Mouse (Mus musculus): ENCODE results near the gene Gm17374.
"Not testable (repeated sequence)": the region's sequence is repeated elsewhere in the genome, so short reads cannot be mapped to it uniquely, and the experiment has no call there.

Gm17374 gene

GRCm38 (mm10) chr2:140151743-140152142 lies at the start of gene Gm17374:
Gm17374 (plus strand) TSS chr2:140152043.
- not testable (repeated sequence) for H3K36me3 ChIP-seq (ENCODE audit: control insufficient read depth, insufficient read depth, low read length, poor library complexity, severe bottlenecking); DNase-seq (ENCODE audit: low read depth, low spot score); H3K27me3 ChIP-seq (ENCODE audit: control insufficient read depth, insufficient read depth, low read length, poor library complexity, severe bottlenecking)

DNA sequence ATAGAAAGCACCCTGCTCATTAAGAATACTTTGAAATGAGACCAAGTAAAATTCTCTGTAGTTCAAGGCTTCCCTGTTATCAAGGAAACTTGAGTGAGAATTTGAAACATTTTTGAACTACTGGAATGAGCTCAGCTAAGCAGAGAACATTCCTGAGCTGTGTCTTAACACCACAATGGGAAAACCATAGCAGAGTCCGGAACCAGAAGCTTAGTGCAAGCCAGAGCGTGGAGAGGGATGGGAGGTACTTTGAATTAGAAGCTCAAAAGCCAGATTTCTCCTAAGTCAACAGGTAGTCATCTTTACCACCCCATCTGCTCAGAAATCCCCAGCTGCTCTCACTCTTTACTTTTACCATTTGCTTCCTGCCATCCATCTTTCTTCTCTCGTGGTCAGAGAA lies 46.9 kb upstream of the Gm17374 start:
- DNase-seq (ENCODE audit: low read depth, low spot score), result no peak

GRCm38 (mm10) chr2:140107641-140108040 lies 44.2 kb upstream of the Gm17374 start:
- Histone ChIP-seq H3K36me3 (ENCODE audit: control insufficient read depth, insufficient read depth, low read length, poor library complexity, severe bottlenecking) (no peaks in the 10 kb centered on the region), H3K27me3 (ENCODE audit: control insufficient read depth, insufficient read depth, low read length, poor library complexity, severe bottlenecking) (no peaks in the 10 kb centered on the region)
- no peak for DNase-seq (ENCODE audit: low read depth, low spot score)

More for the DNA sequence above, 46.9 kb upstream of the Gm17374 start:
- H3K36me3 ChIP-seq (ENCODE audit: control insufficient read depth, insufficient read depth, low read length, poor library complexity, severe bottlenecking), result no peaks in the 10 kb centered on the region
- H3K27me3 ChIP-seq (ENCODE audit: control insufficient read depth, insufficient read depth, low read length, poor library complexity, severe bottlenecking), result no peaks in the 10 kb centered on the region

- no peak for DNase-seq (ENCODE audit: low read depth, low spot score)
- Histone ChIP-seq H3K36me3 (ENCODE audit: control insufficient read depth, insufficient read depth, low read length, poor library complexity, severe bottlenecking) (no peaks in the 10 kb centered on the region), H3K27me3 (ENCODE audit: control insufficient read depth, insufficient read depth, low read length, poor library complexity, severe bottlenecking) (no peaks in the 10 kb centered on the region)
Observed at GRCm38 (mm10) chr2:140108945-140109344, 42.9 kb upstream of the Gm17374 start.

DNA sequence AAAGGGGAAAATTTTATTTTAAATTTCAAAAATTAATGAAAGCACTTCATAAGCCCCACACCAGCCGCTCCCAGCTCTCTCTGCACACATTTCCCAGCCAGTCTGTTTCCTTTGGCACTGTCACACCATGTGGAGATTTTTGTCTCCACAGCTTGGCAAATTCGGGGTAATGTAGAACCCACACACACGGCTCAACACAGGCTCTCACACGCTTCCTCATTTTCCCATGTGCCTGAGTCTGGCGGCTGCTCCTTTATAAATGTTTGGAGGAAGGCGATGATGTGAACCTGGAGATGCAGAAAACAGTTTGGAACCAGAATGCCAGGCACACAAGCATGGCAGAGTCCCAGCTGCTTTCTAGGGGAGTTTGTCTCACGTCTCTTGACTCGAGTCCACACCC lies 38.0 kb upstream of the Gm17374 start:
- DNase-seq (ENCODE audit: low read depth, low spot score), result no peak
- no peaks in the 10 kb centered on the region for H3K36me3 ChIP-seq (ENCODE audit: control insufficient read depth, insufficient read depth, low read length, poor library complexity, severe bottlenecking)
- H3K27me3 ChIP-seq (ENCODE audit: control insufficient read depth, insufficient read depth, low read length, poor library complexity, severe bottlenecking), result no peaks in the 10 kb centered on the region

DNA sequence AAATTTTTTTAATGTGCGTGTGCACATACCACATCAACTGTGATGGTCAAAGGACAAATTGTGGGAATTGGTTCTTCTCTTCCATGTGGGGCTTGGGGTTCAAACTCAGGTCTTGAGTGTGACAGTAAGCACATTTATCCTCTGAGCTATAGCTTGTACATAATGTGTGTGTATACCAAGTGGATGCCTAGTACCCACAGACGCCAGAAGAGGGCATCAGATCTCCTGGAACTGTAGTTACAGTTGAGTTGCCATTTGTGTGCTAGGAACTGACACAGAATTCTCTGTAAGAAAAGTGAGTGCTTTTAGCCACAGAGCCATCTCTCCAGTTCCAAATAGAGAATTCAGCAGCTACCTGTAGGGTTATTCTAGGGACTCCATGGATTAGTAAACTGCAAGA lies 26.3 kb upstream of the Gm17374 start:
- H3K36me3 ChIP-seq (ENCODE audit: control insufficient read depth, insufficient read depth, low read length, poor library complexity, severe bottlenecking), result peaks cover 3% of the 10 kb centered on the region; the same call in 1 of the 2 replicates
- peak; percentile 8 for DNase-seq (ENCODE audit: low read depth, low spot score)
- H3K27me3 ChIP-seq (ENCODE audit: control insufficient read depth, insufficient read depth, low read length, poor library complexity, severe bottlenecking), result no peaks in the 10 kb centered on the region

DNA sequence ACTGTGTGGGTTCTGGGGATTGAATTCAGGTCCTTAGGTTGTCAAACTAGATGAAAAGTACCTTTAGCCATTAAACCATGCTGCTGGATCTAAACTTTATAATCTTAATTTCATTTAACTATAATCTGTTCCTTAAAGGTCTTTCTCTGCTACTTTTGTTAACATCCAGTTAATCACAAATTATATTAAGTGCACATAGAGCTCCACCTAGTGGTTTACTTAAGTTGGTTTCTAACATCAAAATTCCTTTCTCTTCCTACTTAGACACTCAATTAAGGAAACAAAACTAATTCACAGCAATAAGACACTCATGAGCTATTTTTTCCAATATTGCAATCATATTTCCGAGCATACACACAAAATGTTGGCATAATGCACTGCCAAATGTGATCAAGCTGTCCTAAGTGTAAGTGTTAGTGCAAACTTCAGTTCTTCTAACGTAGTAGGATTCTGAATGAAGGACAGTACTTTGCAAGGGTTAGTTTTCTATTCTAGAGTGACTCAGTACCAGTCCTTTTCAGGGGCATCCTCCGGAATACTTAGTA lies 7.4 kb downstream of the Gm17374 start:
- no peaks in the 10 kb centered on the region for H3K27me3 ChIP-seq (ENCODE audit: control insufficient read depth, insufficient read depth, low read length, poor library complexity, severe bottlenecking)
- DNase-seq (ENCODE audit: low read depth, low spot score), result peak; percentile 42
- no peaks in the 10 kb centered on the region; the same call in 1 of the 2 replicates for H3K36me3 ChIP-seq (ENCODE audit: control insufficient read depth, insufficient read depth, low read length, poor library complexity, severe bottlenecking)

- no peaks in the 10 kb centered on the region for H3K27me3 ChIP-seq (ENCODE audit: control insufficient read depth, insufficient read depth, low read length, poor library complexity, severe bottlenecking)
- DNase-seq (ENCODE audit: low read depth, low spot score), result no peak
- peaks cover 1% of the 10 kb centered on the region; the same call in 1 of the 2 replicates for H3K36me3 ChIP-seq (ENCODE audit: control insufficient read depth, insufficient read depth, low read length, poor library complexity, severe bottlenecking)
Observed at GRCm38 (mm10) chr2:140163351-140163854, 11.6 kb downstream of the Gm17374 start.

DNA sequence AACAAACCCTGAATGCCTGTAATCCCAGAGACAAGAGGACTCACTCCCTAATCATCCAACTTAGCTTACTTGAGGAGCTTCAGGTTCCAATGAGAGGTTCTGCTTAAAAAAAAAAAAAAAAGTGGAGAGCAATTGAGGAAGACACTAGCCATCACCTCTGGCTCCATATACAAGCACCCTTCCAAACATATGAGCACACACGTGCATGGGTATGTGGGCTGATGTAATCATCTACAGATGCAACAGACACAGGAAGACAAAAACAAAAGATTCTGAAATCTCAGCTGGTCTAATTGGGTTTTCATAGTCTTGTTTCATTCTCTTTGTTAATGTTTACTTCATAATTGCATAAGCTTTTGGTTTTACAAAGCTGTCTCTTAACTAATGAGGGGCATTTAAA lies 17.2 kb downstream of the Gm17374 start:
- DNase-seq (ENCODE audit: low read depth, low spot score), result no peak
- H3K36me3 ChIP-seq (ENCODE audit: control insufficient read depth, insufficient read depth, low read length, poor library complexity, severe bottlenecking), result peaks cover 1% of the 10 kb centered on the region; the same call in 1 of the 2 replicates
- H3K27me3 ChIP-seq (ENCODE audit: control insufficient read depth, insufficient read depth, low read length, poor library complexity, severe bottlenecking), result no peaks in the 10 kb centered on the region

DNA sequence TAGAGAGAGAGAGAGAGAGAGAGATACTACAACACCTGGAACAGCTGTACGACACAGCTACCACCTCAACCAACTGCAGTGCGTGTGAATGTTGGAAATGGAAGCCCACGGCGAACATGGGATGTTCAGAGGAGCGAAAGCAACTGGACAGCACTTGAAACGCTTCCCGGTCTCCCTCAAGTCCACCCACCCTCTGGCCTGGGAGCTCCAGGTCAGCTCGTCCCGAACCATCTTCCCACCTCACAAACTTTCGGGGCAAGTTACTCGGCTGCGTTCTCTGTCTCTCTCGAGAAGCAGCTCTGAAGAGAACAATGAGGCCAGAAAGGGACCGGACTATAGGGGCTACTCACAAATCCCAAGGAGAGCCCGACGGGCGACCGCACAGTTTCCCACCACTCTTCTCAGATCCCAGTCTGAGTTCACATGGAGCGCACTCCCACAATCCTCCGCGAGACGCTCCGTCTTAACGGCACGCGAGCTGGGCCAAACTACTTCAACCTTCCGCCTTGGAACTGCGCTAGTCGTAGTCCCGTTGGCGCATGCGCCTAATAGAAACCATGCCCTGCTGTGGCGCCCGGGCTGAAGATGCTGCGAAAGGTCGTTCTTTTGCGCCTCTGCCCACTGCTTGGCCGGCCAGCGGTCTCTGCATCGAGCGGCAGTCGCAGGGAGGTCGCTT lies 18.4 kb downstream of the Gm17374 start, which contains the start of the genes Esf1 and Ndufaf5:
Gene Esf1 (minus strand): TSS at position 438 of the 676 bp plus-strand sequence.
Gene Ndufaf5 (plus strand): TSS at position 523 of the 676 bp plus-strand sequence.
- Histone ChIP-seq H3K27me3 (ENCODE audit: control insufficient read depth, insufficient read depth, low read length, poor library complexity, severe bottlenecking) (no peaks in the 10 kb centered on the region), H3K36me3 (ENCODE audit: control insufficient read depth, insufficient read depth, low read length, poor library complexity, severe bottlenecking) (peaks cover 3% of the 10 kb centered on the region; the same call in 1 of the 2 replicates)
- DNase-seq (ENCODE audit: low read depth, low spot score), result peak; percentile 96

GRCm38 (mm10) chr2:140170803-140171553 lies 19.1 kb downstream of the Gm17374 start:
- Histone ChIP-seq H3K36me3 (ENCODE audit: control insufficient read depth, insufficient read depth, low read length, poor library complexity, severe bottlenecking) (peaks cover 4% of the 10 kb centered on the region; the same call in 1 of the 2 replicates), H3K27me3 (ENCODE audit: control insufficient read depth, insufficient read depth, low read length, poor library complexity, severe bottlenecking) (no peaks in the 10 kb centered on the region)
- no peak for DNase-seq (ENCODE audit: low read depth, low spot score)

DNA sequence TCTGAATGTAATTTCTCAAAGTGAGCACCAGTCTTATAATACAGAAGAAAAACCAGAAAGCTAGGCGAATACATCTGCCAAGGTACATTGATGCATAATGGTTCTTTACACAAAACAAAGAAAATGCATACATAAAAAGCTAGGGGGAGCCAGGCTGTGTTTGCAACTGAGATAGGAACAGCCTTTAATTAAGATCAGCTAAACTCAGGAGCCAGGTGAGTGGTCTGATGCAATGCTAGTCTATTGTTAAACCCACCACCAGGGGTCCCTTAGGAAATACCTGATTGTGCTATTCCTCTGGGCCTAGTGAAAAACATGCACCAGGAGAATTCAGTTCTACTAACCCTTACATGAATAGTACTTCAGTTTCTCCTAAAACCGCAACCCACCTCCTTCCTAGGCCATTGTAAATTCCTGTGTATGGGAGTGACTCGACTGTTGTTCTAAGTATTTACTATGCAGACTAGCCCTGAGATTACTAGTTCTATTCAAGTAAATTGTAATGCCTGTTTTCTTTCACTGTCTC lies 33.9 kb downstream of the Gm17374 start:
- H3K27me3 ChIP-seq (ENCODE audit: control insufficient read depth, insufficient read depth, low read length, poor library complexity, severe bottlenecking); H3K36me3 ChIP-seq (ENCODE audit: control insufficient read depth, insufficient read depth, low read length, poor library complexity, severe bottlenecking); DNase-seq (ENCODE audit: low read depth, low spot score): not testable (repeated sequence)

GRCm38 (mm10) chr2:140200713-140201112 lies 48.9 kb downstream of the Gm17374 start:
- Histone ChIP-seq H3K27me3 (ENCODE audit: control insufficient read depth, insufficient read depth, low read length, poor library complexity, severe bottlenecking) (no peaks in the 10 kb centered on the region; the same call in 1 of the 2 replicates), H3K36me3 (ENCODE audit: control insufficient read depth, insufficient read depth, low read length, poor library complexity, severe bottlenecking) (peaks cover 11% of the 10 kb centered on the region)
- DNase-seq (ENCODE audit: low read depth, low spot score), result no peak

GRCm38 (mm10) chr2:140202573-140202972 lies 50.7 kb downstream of the Gm17374 start:
- H3K36me3 ChIP-seq (ENCODE audit: control insufficient read depth, insufficient read depth, low read length, poor library complexity, severe bottlenecking), result peaks cover 11% of the 10 kb centered on the region
- no peak for DNase-seq (ENCODE audit: low read depth, low spot score)
- no peaks in the 10 kb centered on the region; the same call in 1 of the 2 replicates for H3K27me3 ChIP-seq (ENCODE audit: control insufficient read depth, insufficient read depth, low read length, poor library complexity, severe bottlenecking)

Data from splenic B cell, adult 2 months (primary cell).